Mouse (Mus musculus) hindlimb bud, embryonic 11.5 days (tissue): ENCODE results near the gene Ggact.
A peak's percentile ranks its signal among the peaks of the same experiment; 100 is the strongest.

ENCODE experiments used
- DNase-seq: peaks from one replicate; pipeline ENCODE4 v3.0.0-alpha.2; 2012; ENCODE audit warnings: low read depth, low spot score; ENCODE audit errors: extremely low spot score

Ggact gene

GRCm38 (mm10) chr14:122900679-122901078, 12.9 kb downstream of the Ggact start:
- DNase-seq: no peak

DNA sequence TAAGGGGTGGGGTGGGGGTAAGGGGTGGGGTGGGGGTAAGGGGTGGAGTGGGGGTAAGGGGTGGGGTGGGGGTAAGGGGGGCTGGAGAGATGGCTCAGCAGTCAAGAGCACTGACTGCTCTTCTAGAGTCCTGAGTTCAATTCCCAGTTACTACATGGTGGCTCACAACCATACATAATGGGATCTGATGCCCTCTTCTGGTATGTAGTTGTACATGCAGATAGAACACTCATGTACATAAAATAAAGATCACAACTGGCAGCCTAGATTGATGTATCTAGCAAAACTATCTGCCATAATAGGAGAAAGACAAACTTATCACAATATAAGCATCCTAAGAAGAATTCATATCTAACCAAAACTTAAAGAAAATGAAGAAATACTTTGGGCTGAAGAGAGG, 15.0 kb downstream of the Ggact start:
- DNase-seq: no peak

DNA sequence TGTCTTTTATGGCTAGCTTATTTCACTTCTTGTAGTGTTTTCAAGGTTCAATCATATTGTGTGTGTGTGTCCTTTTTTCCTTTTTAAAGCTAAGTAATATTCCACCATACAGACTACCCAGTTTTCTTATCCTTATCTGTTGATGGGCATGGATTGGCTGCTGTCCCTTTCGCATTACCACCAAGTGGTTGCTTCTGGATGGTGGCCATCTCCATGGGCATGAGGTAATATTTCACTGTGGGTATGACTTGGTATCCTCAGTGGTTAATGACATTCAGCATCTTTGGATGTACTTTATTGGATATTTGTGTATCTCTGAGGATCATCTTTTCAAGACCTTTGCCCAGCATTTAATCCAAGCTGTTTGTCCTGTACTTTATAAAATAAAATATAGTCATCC, 17.5 kb downstream of the Ggact start:
- DNase-seq: no peak

GRCm38 (mm10) chr14:122891470-122891968, 22.0 kb downstream of the Ggact start:
- no peak for DNase-seq

DNA sequence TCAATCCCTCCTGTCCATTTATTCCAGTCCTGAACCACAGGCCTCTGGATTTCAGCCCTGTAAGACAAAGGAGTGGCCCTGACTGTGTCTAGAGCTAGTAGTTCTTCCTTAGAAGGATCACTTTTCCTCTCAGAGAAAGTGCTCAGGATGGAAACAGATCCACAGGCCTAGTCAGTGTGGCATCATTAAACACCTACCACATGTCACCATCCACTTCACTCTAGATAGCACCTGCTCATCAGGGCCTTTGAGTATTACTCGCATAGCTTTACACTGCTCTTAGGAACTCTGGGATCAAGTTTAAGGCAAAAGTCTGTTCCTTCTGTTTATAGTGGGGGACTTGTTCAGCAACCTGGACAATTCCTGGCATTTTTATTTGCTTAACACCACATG, 25.1 kb downstream of the Ggact start:
- no peak for DNase-seq

DNA sequence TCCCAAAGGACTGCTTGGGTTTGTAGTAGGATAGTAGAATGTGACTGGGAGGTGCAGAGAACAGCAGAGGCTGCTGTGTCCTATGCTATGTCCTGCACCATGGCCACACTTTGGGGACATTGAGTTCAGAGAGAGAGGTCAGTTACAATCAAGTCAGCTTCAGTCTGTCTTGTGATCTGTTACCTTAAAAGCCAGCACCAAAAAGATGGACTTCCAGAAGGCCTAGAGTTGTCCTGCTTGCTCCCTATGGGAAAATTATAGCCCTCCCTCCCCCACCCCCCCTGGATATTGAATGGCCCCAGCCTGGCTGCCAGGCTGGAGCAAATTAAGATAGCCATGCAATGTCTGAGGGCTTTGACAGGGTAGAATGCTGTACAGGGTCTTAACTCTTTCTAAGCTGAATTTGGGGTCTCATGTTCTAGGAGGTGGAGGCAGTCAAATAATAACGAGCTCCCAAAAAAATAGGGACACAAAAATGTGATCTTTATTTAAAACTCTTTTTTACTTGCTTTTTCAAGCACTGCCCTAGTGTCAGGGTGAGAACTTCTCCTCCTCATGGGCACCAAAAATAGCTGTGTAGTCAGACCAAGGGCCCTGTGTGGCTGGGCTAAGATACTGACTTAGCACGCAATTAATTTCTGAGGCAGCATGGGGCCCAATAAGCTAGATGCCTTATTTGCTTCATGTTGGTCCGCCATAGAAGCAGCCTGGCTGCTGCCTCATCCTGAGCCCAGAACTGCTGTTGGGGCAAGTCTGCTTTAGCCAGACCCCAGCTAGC, 25.7 kb downstream of the Ggact start:
- no peak for DNase-seq

- no peak for DNase-seq
These were observed 26.3 kb downstream of the Ggact start for GRCm38 (mm10) chr14:122887278-122887677.

- DNase-seq: no peak
These were observed 27.7 kb downstream of the Ggact start for GRCm38 (mm10) chr14:122885893-122886292.

DNA sequence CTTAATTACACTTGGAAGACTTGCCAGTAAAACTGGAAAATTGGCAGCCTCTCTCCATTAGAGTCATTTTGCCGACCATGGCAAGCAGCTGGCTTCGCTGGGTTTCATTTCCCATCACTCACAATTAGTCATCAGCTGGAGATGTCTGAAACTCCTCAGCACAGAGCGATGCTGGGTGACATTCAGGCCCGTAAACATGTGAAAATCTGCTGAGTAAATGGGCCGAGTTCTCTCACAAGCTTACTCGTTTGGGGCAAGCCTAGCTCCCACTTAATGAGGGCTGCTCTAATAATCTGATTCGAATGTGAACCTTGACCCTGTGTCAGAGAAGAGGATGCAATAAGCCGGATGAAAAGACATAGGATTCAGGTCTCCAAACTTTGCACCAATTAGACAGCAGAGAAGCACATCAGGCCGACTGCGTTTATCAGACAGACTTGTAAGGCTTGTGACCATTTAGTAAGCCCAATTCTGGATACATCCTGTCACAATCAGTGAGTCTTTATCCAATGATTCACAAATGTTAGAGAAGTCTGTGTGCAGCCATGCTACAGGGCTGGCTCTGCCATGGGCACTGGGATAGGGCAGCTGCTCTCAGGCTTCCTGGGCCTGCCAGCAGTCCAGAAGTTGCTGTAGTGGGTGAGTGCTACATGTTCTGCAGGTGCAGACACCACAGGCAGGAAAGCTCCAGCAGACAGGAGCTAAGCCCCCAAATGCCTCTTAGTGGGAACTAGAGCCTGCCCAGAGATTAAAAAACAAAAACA, 29.6 kb downstream of the Ggact start:
- no peak for DNase-seq

GRCm38 (mm10) chr14:122883410-122883806, 30.1 kb downstream of the Ggact start:
- DNase-seq: no peak

DNA sequence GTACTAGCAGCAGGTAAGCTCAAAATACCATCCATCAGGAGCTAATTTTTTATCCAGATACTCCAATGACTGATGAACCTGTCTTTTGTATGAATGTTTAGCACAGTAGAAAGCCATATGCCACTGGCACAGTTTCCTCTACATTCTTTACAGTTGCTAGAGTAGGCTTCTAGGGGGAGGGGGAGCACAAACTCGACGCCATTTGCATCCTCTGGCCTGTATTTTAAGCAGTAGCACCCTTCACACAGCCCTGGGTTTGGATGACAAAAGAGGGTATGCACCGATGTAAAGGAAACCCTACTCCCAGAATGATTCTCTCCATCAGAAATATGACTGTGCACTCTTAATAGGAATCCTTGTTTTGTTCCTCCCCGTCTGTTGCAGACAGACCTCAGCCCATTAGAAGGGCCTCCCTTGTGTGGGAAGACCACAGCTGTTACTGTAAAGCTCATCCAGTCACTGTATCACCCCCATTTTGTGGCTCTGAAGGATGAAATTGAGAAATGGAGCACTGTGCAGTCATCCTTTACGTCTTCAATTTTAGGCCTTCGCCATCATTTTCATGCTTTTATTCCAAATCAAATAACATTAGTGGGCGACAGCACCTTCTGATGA, 30.7 kb downstream of the Ggact start:
- DNase-seq: no peak

DNA sequence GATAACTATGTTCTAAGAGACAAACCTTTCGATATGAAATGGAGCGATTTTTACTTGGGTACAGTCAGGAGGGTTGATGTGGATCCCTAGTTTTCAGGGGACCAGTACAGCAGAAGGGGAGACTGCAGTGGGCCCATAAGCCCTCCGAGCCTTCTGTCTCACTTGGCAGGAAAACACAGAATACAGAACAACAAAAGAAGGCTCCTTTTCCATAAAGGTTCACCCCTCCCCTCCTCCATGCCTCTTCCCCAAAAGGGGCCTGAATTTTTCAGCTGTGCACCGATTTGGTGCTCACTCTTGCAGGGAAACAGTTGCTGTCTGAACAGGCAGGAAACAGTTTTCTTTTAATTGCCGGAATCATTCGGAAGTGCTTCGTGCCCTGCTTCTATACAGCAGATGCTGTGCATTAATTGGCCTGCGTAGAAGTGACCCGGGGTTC, 31.3 kb downstream of the Ggact start:
- no peak for DNase-seq

DNA sequence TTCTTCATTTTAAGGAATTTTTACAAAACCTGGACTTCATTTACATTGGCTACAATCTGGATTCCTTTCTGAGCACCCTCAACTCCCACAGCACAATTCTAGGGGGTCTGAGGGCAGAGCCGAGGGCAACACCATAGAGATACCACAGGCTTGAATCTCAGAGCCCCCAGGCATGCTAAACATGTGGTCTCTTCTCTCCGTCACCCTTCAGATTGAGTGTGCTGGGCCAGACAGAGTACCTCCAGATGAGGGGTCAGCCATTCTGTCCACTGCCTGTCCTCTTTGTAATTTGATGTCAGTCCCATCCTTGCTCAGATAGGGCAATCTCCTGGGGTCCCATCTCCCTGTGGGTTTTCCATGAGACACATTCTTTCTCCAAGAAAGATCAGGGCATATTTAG, 31.9 kb downstream of the Ggact start:
- no peak for DNase-seq

- no peak for DNase-seq
These were observed 33.3 kb downstream of the Ggact start for GRCm38 (mm10) chr14:122880291-122880690.

- no peak for DNase-seq
These were observed 35.8 kb downstream of the Ggact start for GRCm38 (mm10) chr14:122877787-122878186.

DNA sequence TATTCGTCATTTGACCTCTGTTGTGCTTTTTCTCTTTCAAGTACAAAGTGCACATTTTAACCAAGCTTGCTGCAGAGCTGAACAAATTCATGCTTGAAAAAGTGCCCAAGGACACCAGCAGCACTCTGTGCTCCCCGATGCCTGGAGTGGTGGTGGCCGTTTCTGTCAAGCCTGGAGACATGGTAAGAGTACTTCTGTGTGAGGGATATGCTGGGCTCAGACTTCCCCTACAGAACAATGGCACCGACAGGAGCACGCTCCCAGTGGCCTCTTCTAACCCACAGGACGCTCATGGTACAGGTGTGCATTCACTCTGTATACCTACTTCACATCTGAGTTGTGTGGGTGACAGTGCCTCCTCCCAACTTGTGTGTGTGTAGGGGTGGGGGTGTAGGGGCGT, 36.8 kb downstream of the Ggact start:
- DNase-seq: no peak

GRCm38 (mm10) chr14:122876163-122876562, 37.4 kb downstream of the Ggact start:
- DNase-seq: peak; percentile 71

DNA sequence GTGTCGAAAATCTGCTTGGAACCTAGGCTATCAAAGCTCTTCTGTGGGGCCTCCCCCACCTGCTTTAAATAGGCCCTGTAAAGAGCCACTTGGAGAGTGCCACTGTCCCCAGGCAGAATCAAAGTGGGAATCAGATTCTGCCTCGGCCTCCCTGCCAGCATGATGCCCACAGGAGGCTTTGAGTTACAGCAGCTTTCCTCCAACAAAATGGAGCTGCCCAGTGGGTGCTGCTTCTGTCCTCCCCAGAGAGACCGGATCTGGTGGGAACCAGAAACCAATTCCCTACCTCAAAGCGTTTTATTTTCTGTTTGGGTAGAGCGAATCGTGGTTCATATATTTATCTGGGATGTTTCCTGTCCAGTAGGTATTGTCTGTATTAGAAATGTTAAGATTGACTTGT, 37.9 kb downstream of the Ggact start:
- DNase-seq: no peak

DNA sequence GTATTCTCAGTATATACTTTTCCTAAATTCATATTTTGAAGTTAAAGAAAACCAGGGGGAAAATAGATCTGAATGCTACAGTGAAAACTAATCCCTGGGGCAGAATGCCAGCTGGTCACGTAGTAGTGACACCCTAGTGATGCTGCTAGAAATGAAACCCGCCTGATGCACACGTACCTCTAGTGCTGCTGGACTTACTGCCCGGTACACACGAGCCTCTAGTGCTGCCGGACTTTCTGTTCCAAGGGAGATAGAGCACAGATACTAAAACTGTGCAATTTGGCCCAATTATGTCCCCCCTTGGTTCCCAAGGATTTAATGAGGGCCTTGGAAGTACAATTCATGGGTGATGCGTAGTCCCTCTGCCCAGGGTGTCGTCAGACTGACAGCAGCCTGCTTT, 38.5 kb downstream of the Ggact start:
- DNase-seq: no peak

- no peak for DNase-seq
These were observed 40.9 kb downstream of the Ggact start for GRCm38 (mm10) chr14:122872612-122873011.

DNA sequence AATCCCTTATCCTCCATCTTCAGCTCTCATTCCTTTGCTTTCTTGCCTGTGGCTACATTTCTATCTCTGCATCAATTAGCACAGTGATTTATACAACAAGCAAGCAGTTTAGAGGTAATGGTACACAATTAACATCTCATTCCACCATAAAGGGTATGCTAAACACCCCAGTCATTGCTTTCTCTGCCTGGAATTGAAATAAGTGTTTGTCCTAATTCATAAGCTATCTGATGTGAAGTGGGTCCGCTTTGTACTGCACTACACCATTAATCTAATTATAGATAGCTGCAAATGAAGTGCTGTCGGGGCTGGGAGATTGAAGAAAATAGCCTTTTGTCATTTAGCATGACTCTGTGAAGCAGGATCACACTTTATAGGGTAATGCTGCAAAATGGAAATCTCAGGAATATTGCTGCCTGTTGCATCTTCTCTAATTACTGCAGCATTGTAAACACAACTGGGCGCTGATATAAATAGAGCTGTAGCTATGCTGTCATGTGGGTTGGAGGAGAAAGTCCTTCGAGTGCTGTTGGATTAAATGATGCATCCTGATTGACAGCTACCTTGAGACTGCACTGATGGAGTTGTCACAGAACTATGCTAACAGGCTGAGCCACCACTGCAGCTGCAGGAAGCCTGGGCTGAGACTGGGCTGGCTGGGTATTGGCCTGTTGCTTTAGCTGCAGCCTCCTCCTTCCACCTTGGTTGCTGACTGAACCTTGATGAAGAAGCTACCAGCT, 41.5 kb downstream of the Ggact start:
- DNase-seq: no peak
